Mouse (Mus musculus) liver, embryonic 14.5 days (tissue): Measurements from ENCODE around the gene Gm21936.
"Not testable (repeated sequence)": the region's sequence is repeated elsewhere in the genome, so short reads cannot be mapped to it uniquely, and the experiment has no call there.

Experiments
- CTCF ChIP-seq: IDR thresholded peaks from 2 replicates; pipeline ENCODE4 v1.5.1; 2016; ENCODE audit warnings: antibody characterized with exemption, low read depth, control low read depth
- EP300 ChIP-seq: IDR thresholded peaks from 2 replicates; pipeline ENCODE4 v1.6.1; 2016; ENCODE audit warnings: antibody characterized with exemption, low read depth

- not testable (repeated sequence) for TF ChIP-seq CTCF, EP300
These were observed 2.7 kb downstream of the Gm21936 start for GRCm38 (mm10) chr12:87797971-87798370.
